Mouse (Mus musculus): ENCODE data around the gene Atg7. TPM values are rescaled to one million over a fixed set of nuclear protein-coding genes. Genes with fewer than 3 reads are reported as not detected.

Atg7 gene
- total and polyA plus RNA-seq, 3 experiments, result 11.1 to 15.7 (median 14.8) TPM

DNA sequence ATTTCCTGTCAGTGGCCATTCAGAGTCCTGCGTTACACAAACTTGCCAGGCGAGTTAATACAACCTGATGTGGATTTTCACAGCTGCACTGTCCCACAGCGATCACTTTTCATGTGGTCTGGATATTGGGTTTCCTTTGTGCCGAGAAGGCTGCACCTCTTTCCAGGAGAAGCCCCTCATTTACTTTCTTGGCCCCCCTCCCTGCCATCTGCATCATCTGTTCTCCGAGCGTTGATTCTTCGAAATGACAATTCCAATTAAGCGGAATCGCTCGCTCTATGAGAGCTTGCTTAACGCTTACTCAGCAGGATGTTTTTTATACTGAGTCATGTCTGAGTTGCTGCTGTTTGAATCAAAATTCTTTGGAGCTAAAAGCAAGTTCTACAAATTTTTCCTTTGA is 83.8 kb downstream of the Atg7 start:
- H3K79me2 ChIP-seq (replicated peaks; ENCODE audit: control insufficient read depth, extremely low read depth, insufficient read depth, poor library complexity, severe bottlenecking), result no peaks in the 10 kb centered on the region
- no peak for DNase-seq (ENCODE audit: extremely low read depth)
- H3K4me1 ChIP-seq (ENCODE audit: control insufficient read depth in 1 of 2, insufficient read depth in 2 of 2), result peaks cover 2 to 25% of the 10 kb centered on the region in 2 experiments; a peak in 3 of 4 replicates
- no peaks in the 10 kb centered on the region for H3K9me3 ChIP-seq (replicated peaks; ENCODE audit: low read length)
- no peaks in the 10 kb centered on the region for H3K27me3 ChIP-seq (replicated peaks)
- in situ Hi-C loops (cut with MboI; ENCODE audit: low pct_ligation_motif_present, low pct_unique_long_range_greater_than_20kb, low sequenced_read_pairs) (no loop called here), dilution Hi-C loops (cut with MboI; ENCODE audit: extremely low pct_ligation_motif_present, extremely low pct_unique_long_range_greater_than_20kb, low sequenced_read_pairs) (no loop called here)
- no peak overlapping the region for H3K4me2 ChIP-seq (ENCODE audit: insufficient read depth, low read depth, poor library complexity, severe bottlenecking)
- no peak overlapping the region for H3K9ac ChIP-seq (ENCODE audit: insufficient read depth, low read depth)
- no peak overlapping the region for H3K27ac ChIP-seq (ENCODE audit: insufficient read depth, low read depth)
- no peak overlapping the region for H3K4me3 ChIP-seq (replicated peaks in 1 of 3; ENCODE audit: low read depth in 2 of 3, low read length in 2 of 3, poor library complexity in 1 of 3)
- TF ChIP-seq MAZ (IDR thresholded peaks at IDR 0.05; ENCODE audit: low read depth, low read length) (no peak), EP300 (IDR thresholded peaks at IDR 0.05; ENCODE audit: low read length) (no peak), SIN3A (IDR thresholded peaks at IDR 0.05; ENCODE audit: low read length) (no peak), NELFE (IDR thresholded peaks at IDR 0.05; ENCODE audit: low read depth, low read length) (no peak), ETS1 (conservative IDR thresholded peaks at IDR 0.05; ENCODE audit: low read depth, low read length) (no peak), BHLHE40 (IDR thresholded peaks at IDR 0.05; ENCODE audit: low read depth, low read length) (no peak), CHD1 (IDR thresholded peaks at IDR 0.05; ENCODE audit: low read depth, low read length) (no peak), USF2 (conservative IDR thresholded peaks at IDR 0.05; ENCODE audit: low read depth, low read length) (no peak), MEF2A (IDR thresholded peaks at IDR 0.05; ENCODE audit: borderline replicate concordance, low read depth, low read length) (no peak), ZKSCAN1 (IDR thresholded peaks at IDR 0.05; ENCODE audit: borderline replicate concordance, low read depth, low read length) (no peak), POLR2A (IDR thresholded peaks at IDR 0.05; ENCODE audit: low read depth, low read length) (no peak)
- H3K36me3 ChIP-seq (replicated peaks in 1 of 2; ENCODE audit: control insufficient read depth in 1 of 2, insufficient read depth in 1 of 2, low read length in 1 of 2), result peaks cover 0 to 16% of the 10 kb centered on the region in 2 experiments

DNA sequence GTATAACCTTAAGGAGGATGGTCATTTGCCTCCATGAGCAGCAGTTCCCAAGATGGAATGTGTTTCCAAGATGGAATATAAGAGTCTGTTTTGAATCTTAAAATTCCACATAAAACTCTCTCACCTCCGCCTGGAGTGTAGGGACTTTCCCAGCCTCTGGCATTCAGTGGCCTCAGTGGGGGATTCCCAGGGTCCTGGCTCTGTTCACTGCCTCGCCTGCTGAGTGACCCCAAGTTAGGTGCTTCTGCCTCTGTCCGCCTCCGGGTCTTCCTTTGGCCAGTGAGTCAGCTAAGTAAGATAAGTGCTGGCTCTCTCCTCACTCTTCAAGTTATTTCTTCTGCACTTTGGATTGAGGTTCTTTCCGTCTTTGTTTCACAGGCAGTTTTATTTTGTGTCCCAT is 90.3 kb downstream of the Atg7 start:
- dilution Hi-C loops (cut with MboI; ENCODE audit: extremely low pct_ligation_motif_present, extremely low pct_unique_long_range_greater_than_20kb, low sequenced_read_pairs), result no loop called here
- H3K9ac ChIP-seq (ENCODE audit: insufficient read depth, low read depth), result no peak overlapping the region

More for the DNA sequence above, 90.3 kb downstream of the Atg7 start:
- Histone ChIP-seq H3K4me1 (ENCODE audit: control insufficient read depth in 1 of 2, insufficient read depth in 2 of 2) (peaks cover 0 to 11% of the 10 kb centered on the region in 2 experiments; a peak in 2 of 4 replicates), H3K4me2 (ENCODE audit: insufficient read depth, low read depth, poor library complexity, severe bottlenecking) (no peak overlapping the region), H3K27ac (ENCODE audit: insufficient read depth, low read depth) (no peak overlapping the region), H3K79me2 (replicated peaks; ENCODE audit: control insufficient read depth, extremely low read depth, insufficient read depth, poor library complexity, severe bottlenecking) (no peaks in the 10 kb centered on the region), H3K4me3 (replicated peaks in 1 of 3; ENCODE audit: low read depth in 2 of 3, low read length in 2 of 3, poor library complexity in 1 of 3) (no peak overlapping the region), H3K9me3 (replicated peaks; ENCODE audit: low read length) (peaks cover 3% of the 10 kb centered on the region), H3K36me3 (replicated peaks in 1 of 2; ENCODE audit: control insufficient read depth in 1 of 2, insufficient read depth in 1 of 2, low read length in 1 of 2) (peaks cover 3 to 30% of the 10 kb centered on the region in 2 experiments), H3K27me3 (replicated peaks) (no peaks in the 10 kb centered on the region)
- in situ Hi-C loops (cut with MboI; ENCODE audit: low pct_ligation_motif_present, low pct_unique_long_range_greater_than_20kb, low sequenced_read_pairs), result no loop called here
- TF ChIP-seq IRF4 (IDR thresholded peaks at IDR 0.05; ENCODE audit: low read depth, low read length), result no peak
- no peak for TF ChIP-seq ZMIZ1 (IDR thresholded peaks at IDR 0.05; ENCODE audit: low read depth, low read length)
- no peak for TF ChIP-seq MAZ (IDR thresholded peaks at IDR 0.05; ENCODE audit: low read depth, low read length)
- TF ChIP-seq NRF1 (IDR thresholded peaks at IDR 0.05; ENCODE audit: low read depth, low read length), result no peak
- TF ChIP-seq SIN3A (IDR thresholded peaks at IDR 0.05; ENCODE audit: low read length), result no peak
- no peak for TF ChIP-seq TCF12 (IDR thresholded peaks at IDR 0.05; ENCODE audit: low read depth, low read length)
- no peak for TF ChIP-seq MAFK (IDR thresholded peaks at IDR 0.05; ENCODE audit: insufficient replicate concordance, low read length)
- TF ChIP-seq ETS1 (conservative IDR thresholded peaks at IDR 0.05; ENCODE audit: low read depth, low read length), result no peak
- TF ChIP-seq CHD2 (IDR thresholded peaks at IDR 0.05; ENCODE audit: low read length), result no peak
- no peak for TF ChIP-seq USF2 (conservative IDR thresholded peaks at IDR 0.05; ENCODE audit: low read depth, low read length)
- TF ChIP-seq POLR2AphosphoS2 (IDR thresholded peaks at IDR 0.05; ENCODE audit: low read depth, low read length), result no peak
- DNase-seq (ENCODE audit: extremely low read depth), result no peak
